Mouse (Mus musculus): ENCODE results near the gene Cyth3.

- no peak for TF ChIP-seq CTCF (IDR thresholded peaks at IDR 0.05; ENCODE audit: low read depth, low read length)
- no peak for TF ChIP-seq POLR2A (IDR thresholded peaks at IDR 0.05; ENCODE audit: borderline replicate concordance, low read depth, low read length)
These were observed 440 bp downstream of the Cyth3 start for GRCm38 (mm10) chr5:143622623-143623150.
